Mouse (Mus musculus) mouse embryonic stem cell (cell line): ENCODE data around the gene Nfe2l2.
"Not testable (repeated sequence)": the region's sequence is repeated elsewhere in the genome, so short reads cannot be mapped to it uniquely, and the experiment has no call there.

Source experiments
- in situ Hi-C, 2 experiments: fragments of 300-500 bp; cut with MboI; formaldehyde crosslinking; loops; 1 replicate in 1 of 2; 3 replicates in 1 of 2; pipeline ENCODE4 v1.14.3; 2019 to 2020; ENCODE audit warnings: low sequenced_read_pairs in 2 of 2, low pct_unique_long_range_greater_than_20kb in 1 of 2, mixed read lengths in 1 of 2; ENCODE audit not compliant: unreplicated experiment in 1 of 2

Nfe2l2 gene

GRCm38 (mm10) chr2:75716046-75717016 is 11.9 kb upstream of the Nfe2l2 start:
- in situ Hi-C loops = no loop called here

GRCm38 (mm10) chr2:75714766-75715165 is 10.3 kb upstream of the Nfe2l2 start:
- in situ Hi-C loops = no loop called here

GRCm38 (mm10) chr2:75713083-75713482 is 8.6 kb upstream of the Nfe2l2 start:
- in situ Hi-C loops = no loop called here

GRCm38 (mm10) chr2:75707420-75707819 is 3.0 kb upstream of the Nfe2l2 start:
- in situ Hi-C loops = no loop called here

GRCm38 (mm10) chr2:75706435-75706834 is 2.0 kb upstream of the Nfe2l2 start:
- in situ Hi-C loops = no loop called here

- in situ Hi-C loops = no loop called here
Observed at GRCm38 (mm10) chr2:75705162-75705752, 816 bp upstream of the Nfe2l2 start.

- in situ Hi-C loops = no loop called here
Observed at GRCm38 (mm10) chr2:75703375-75704181, 863 bp downstream of the Nfe2l2 start.

- in situ Hi-C loops = no loop called here
Observed at GRCm38 (mm10) chr2:75702588-75702976, 1.9 kb downstream of the Nfe2l2 start.

GRCm38 (mm10) chr2:75701822-75702587 is 2.4 kb downstream of the Nfe2l2 start:
- in situ Hi-C loops = no loop called here

GRCm38 (mm10) chr2:75701207-75701606 is 3.2 kb downstream of the Nfe2l2 start:
- in situ Hi-C loops = no loop called here

- in situ Hi-C loops = no loop called here
Observed at GRCm38 (mm10) chr2:75700543-75700942, 3.9 kb downstream of the Nfe2l2 start.

- in situ Hi-C loops = no loop called here
Observed at GRCm38 (mm10) chr2:75698874-75699273, 5.6 kb downstream of the Nfe2l2 start.

GRCm38 (mm10) chr2:75698007-75698406 is 6.4 kb downstream of the Nfe2l2 start:
- in situ Hi-C loops = no loop called here

- in situ Hi-C loops = no loop called here
Observed at GRCm38 (mm10) chr2:75697222-75697621, 7.2 kb downstream of the Nfe2l2 start.

GRCm38 (mm10) chr2:75696371-75696770 is 8.1 kb downstream of the Nfe2l2 start:
- in situ Hi-C loops = no loop called here

- in situ Hi-C loops = no loop called here
Observed at GRCm38 (mm10) chr2:75695676-75696350, 8.6 kb downstream of the Nfe2l2 start.

GRCm38 (mm10) chr2:75694926-75695325 is 9.5 kb downstream of the Nfe2l2 start:
- in situ Hi-C loops = not testable (repeated sequence)

- in situ Hi-C loops = no loop called here
Observed at GRCm38 (mm10) chr2:75692369-75692768, 12.1 kb downstream of the Nfe2l2 start.
